Mouse (Mus musculus): ENCODE data around the gene Cdk8.

Gene Cdk8

DNA sequence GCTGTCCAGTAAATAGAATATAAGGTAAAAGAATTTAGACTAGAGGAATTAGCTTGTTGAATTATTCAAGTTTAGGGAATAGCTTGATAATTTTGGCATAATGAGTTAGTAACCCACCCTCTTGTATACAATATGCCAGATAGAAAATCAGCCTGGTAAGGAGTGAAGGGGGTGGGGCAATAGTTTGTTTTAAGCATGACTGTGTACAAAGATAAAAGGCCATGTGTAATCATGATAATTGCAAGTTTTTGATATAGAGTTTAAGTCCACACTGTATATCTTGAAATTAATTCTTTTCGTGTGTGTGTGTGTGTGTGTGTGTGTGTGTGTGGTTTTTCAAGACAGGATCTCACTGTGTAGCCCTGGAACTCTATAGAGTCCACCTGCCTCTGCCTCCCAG, 3.3 kb downstream of the Cdk8 start:
- no peak for DNase-seq

GRCm38 (mm10) chr5:146238274-146238673, 7.2 kb downstream of the Cdk8 start:
- DNase-seq: no peak

DNA sequence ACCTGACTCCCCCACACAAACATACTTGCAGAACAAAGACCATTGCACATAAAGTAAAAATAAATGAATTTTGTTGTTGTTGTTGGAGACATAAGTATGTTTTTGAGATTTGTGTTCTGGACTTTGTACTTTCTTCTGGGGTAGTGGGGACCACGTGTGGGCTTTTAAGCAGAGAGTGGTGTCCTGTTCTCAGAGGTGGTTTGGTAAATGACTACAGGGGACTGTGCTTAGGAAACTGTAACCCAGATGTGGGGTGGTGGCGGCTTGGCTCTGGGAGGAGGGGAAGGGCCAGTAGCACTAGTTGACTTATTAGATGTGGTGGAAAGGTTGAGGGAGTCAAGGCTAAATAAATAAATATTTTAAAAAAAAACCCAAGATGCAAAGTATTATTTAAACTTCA, 9.7 kb downstream of the Cdk8 start:
- DNase-seq: no peak

- no peak for DNase-seq
Observed at GRCm38 (mm10) chr5:146241202-146241601, 10.2 kb downstream of the Cdk8 start.

- DNase-seq: no peak
Observed at GRCm38 (mm10) chr5:146245193-146245592, 14.2 kb downstream of the Cdk8 start.

DNA sequence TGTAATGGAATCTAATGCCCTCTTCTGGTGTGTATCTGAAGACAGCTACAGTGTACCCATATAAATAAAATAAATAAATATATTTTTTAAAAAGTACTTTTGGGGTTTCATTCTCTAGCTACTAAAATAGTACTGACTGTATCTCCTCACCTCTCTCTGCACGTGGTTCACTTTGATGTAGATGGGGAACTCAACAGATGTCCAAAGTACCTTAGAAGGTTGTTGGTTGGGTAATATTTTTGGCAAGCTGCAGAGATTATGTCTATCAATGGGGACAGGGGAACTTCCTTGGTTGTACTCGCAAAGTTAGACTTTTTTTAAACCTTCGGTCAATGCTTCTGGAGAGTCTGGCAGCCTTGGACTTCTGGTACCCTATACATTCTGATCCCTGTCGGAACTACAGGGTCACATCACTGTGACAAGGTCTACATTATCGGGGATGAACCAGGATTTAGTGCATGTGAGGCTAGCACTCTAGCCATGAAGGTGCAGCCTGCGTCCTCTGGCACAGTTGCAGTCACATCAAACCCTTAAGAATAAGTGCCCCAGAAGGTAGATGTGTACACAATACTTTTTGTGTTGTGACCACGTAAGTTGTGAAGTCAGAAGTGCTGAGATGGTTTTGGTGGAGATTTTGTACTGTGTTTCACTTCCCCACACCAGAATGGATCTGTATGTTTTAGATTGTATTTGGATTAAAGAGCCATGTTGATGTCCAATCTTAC, 14.8 kb downstream of the Cdk8 start:
- no peak for DNase-seq

DNA sequence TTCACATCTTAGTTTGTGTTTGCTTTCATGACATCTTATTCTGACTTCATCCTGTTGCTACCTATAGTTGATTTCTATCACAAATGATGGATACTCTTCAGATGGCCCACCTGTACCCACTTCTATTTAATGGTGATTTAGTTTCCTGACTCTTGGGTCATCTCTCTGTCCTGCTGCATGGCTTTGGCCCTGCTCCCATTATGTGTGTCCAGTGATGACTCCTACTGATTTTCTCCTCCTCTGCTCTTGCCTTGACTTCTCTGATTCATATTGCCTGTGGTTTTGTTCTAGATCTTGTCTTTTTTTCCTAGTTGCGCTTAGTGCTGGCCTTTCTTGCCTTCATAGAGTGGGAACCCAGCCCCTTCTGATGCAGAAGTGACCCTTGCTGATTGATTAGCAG, 15.4 kb downstream of the Cdk8 start:
- DNase-seq: no peak

GRCm38 (mm10) chr5:146247709-146248108, 16.7 kb downstream of the Cdk8 start:
- DNase-seq: no peak

DNA sequence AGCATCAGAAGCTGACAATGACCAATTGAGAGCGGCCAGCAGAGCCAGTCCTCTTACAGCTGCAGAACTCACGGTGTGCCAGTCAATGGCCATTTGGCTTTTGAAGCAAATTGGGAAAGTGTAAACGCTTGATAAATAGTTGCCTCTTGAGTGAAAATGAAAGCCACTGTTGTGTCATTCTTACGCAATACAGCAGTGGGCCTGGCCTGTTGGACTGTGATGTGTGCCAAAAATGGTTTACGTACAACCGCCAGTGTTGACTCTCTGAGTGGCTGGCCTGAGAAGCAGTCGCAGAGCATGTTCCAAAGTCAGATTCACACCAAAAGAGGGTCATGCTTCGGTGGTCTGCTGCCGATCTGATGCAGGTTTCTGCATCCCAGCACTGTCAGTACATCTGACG, 17.7 kb downstream of the Cdk8 start:
- DNase-seq: no peak

GRCm38 (mm10) chr5:146250369-146251075, 19.5 kb downstream of the Cdk8 start:
- DNase-seq: no peak

- no peak for DNase-seq
Observed at GRCm38 (mm10) chr5:146251663-146252429, 20.8 kb downstream of the Cdk8 start.

DNA sequence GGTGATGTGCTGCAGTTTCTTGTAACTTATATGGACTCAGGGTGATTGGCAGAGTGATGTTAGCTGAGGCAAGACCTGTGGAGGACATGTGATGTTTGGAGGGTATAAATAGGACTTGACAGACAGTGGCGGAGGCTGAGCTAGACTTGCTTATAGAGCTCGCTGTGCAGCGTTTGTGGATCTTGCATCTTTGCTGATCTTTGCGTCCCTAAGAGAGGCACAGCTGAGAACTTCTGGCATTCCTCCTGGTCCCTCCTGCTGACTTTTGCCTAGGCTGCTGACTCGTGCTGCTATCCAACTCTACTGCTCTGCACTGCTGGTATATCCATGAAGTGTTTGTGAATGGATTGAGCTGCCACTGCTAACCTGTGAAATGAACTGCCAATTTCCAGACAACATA, 22.6 kb downstream of the Cdk8 start:
- DNase-seq: peak; percentile 36

- DNase-seq: no peak
Observed at GRCm38 (mm10) chr5:146260003-146260402, 29.0 kb downstream of the Cdk8 start.

- DNase-seq: no peak
Observed at GRCm38 (mm10) chr5:146265934-146266591, 35.0 kb downstream of the Cdk8 start.

GRCm38 (mm10) chr5:146267776-146268175, 36.7 kb downstream of the Cdk8 start:
- DNase-seq: no peak

GRCm38 (mm10) chr5:146270593-146270992, 39.6 kb downstream of the Cdk8 start:
- DNase-seq: no peak

DNA sequence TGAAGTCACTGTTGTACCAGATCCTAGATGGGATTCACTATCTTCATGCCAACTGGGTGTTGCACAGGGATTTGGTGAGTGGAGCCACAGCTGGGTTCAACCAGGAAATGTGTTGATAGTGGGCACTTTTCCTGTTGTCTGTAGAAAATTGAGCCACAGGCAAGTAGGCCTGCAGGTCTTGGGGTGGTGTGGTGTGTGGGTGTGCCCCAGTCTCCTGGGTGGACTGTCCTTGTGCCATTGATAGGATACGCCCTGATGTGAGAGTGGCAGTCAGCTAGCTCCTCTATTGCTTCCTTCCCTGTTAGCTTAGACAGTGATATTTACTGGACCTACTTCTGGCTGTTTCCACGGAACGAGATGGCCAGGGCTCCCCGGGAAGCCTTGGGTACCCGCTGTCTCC, 40.6 kb downstream of the Cdk8 start:
- DNase-seq: no peak

DNA sequence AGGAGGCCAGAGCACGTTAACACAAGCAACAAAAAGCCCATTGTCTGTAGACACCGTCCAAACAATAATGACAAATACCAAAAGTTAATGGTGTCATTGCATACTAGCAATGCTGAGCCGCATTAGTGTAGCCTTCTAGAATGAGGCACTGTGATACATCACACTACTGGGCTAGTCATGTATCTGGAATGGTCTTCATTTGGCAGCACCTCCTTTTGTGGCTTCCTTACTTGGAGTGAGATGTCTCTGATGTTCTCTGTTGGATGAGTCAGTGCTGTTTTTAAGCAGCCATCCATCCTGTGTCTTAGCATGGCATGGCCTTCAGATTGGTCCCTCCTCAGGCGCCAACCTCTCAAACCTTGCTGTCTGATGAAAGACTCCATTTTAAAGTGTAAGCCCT, 42.1 kb downstream of the Cdk8 start:
- no peak for DNase-seq

- DNase-seq: no peak
Observed at GRCm38 (mm10) chr5:146274420-146275045, 43.5 kb downstream of the Cdk8 start.

GRCm38 (mm10) chr5:146277513-146277912, 46.5 kb downstream of the Cdk8 start:
- no peak for DNase-seq

GRCm38 (mm10) chr5:146280012-146280411, 49.0 kb downstream of the Cdk8 start:
- no peak for DNase-seq

GRCm38 (mm10) chr5:146281241-146281818, 50.3 kb downstream of the Cdk8 start:
- DNase-seq: no peak

All from right cerebral cortex, adult 18-20 months (tissue).